ENCODE assay signal across 28 mouse cellular contexts in the genomic region with DNA sequence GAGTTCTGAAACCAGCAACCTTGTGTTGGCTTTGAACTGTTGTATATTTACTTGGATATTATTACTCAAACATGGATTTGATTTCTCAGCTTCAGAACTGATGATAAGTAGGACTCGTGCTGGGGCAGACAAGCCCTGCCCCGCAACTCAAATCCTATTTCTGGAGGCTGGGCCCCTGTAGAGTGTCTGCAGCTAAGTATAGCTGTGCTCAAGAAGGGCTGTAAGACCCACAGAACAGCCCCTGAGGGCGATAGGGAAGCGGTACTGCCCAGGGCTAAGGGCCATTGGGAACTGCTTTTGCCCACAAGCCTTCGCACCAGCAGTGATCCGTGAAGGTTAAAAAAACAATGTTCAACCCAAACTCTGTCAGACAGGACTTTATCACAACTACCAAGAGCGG.
A peak's percentile ranks its signal among the peaks of the same experiment; 100 is the strongest.
DNase-seq lines count a peak whose midpoint lies in the region; ATAC-seq and TF ChIP-seq lines count a peak whose summit lies in the region.
"Had no signal": no experiment of that assay in that cellular context is flagged by ENCODE, and none has a peak within 500 bp of the region (broad histone marks: within the 10 kb centered on the region; RNA-seq: fewer than 3 reads in every experiment).

No protein-coding gene starts in this region.

- no peak for ATAC-seq in heart, embryonic 14.5 days (ENCODE audit: insufficient number of reproducible peaks, insufficient read depth, low FRiP score, low read depth)
- ATAC-seq in liver, embryonic 15.5 days (ENCODE audit: insufficient read depth): no peak
- no peak for ATAC-seq in liver, embryonic 12.5 days
- ATAC-seq: forebrain, embryonic 14.5 days; hindbrain, embryonic 16.5 days; midbrain, embryonic 15.5 days had no signal

- H3K9ac ChIP-seq in heart, embryonic 14.5 days (ENCODE audit: low read length): peak overlapping the region; percentile 16; the same call in 1 of the 2 replicates
- no peak overlapping the region for H3K9ac ChIP-seq in liver, embryonic 15.5 days
- no peak overlapping the region for H3K9ac ChIP-seq in liver, embryonic 12.5 days
- no peak overlapping the region for H3K9ac ChIP-seq in CH12.LX (ENCODE audit: insufficient read depth, low read depth)
- H3K9ac ChIP-seq: kidney, embryonic 15.5 days; limb, embryonic 12.5 days; liver, embryonic 14.5 days; lung, embryonic 15.5 days; midbrain, embryonic 15.5 days; neural tube, embryonic 15.5 days; stomach, embryonic 15.5 days had no signal

- TF ChIP-seq EP300 in CH12.LX (IDR thresholded peaks at IDR 0.05; ENCODE audit: low read length): no peak

- dilution Hi-C loops in CH12.LX (cut with MboI; ENCODE audit: extremely low pct_ligation_motif_present, extremely low pct_unique_long_range_greater_than_20kb, low sequenced_read_pairs): no loop called here

- H3K4me1 ChIP-seq in heart, embryonic 14.5 days (ENCODE audit: control insufficient read depth in 2 of 2, insufficient read depth in 2 of 2, low read length in 2 of 2): peaks cover 15 to 33% of the 10 kb centered on the region in 2 experiments
- H3K4me1 ChIP-seq in liver, embryonic 15.5 days (replicated peaks): peaks cover 15% of the 10 kb centered on the region
- no peaks in the 10 kb centered on the region; the same call in 1 of the 2 replicates for H3K4me1 ChIP-seq in liver, embryonic 12.5 days
- H3K4me1 ChIP-seq in CH12.LX (ENCODE audit: control insufficient read depth in 1 of 2, insufficient read depth in 2 of 2): peaks cover 0 to 62% of the 10 kb centered on the region in 2 experiments; a peak in 2 of 4 replicates
- H3K4me1 ChIP-seq: midbrain, embryonic 15.5 days; stomach, embryonic 15.5 days had no signal

- no peak for TF ChIP-seq POLR2A in CH12.LX (IDR thresholded peaks at IDR 0.05; ENCODE audit: low read depth, low read length)

- peak overlapping the region; percentile 29; the same call in 1 of the 2 replicates for H3K4me2 ChIP-seq in heart, embryonic 14.5 days (ENCODE audit: low read length)
- no peak overlapping the region for H3K4me2 ChIP-seq in liver, embryonic 15.5 days
- no peak overlapping the region for H3K4me2 ChIP-seq in liver, embryonic 12.5 days
- H3K4me2 ChIP-seq in CH12.LX (ENCODE audit: insufficient read depth, low read depth, poor library complexity, severe bottlenecking): no peak overlapping the region
- H3K4me2 ChIP-seq: kidney, embryonic 15.5 days; limb, embryonic 12.5 days; lung, embryonic 15.5 days; midbrain, embryonic 15.5 days; neural tube, embryonic 15.5 days; stomach, embryonic 15.5 days had no signal

- H3K9me3 ChIP-seq in heart, embryonic 14.5 days (ENCODE audit: control insufficient read depth, low read length): no peaks in the 10 kb centered on the region
- no peaks in the 10 kb centered on the region for H3K9me3 ChIP-seq in liver, embryonic 15.5 days (replicated peaks)
- H3K9me3 ChIP-seq in liver, embryonic 12.5 days (replicated peaks): no peaks in the 10 kb centered on the region
- H3K9me3 ChIP-seq in CH12.LX (replicated peaks; ENCODE audit: low read length): no peaks in the 10 kb centered on the region
- H3K9me3 ChIP-seq: kidney, embryonic 15.5 days; limb, embryonic 12.5 days; lung, embryonic 15.5 days; midbrain, embryonic 10.5 days; midbrain, embryonic 15.5 days; neural tube, embryonic 15.5 days; stomach, embryonic 15.5 days had no signal

- no peak for TF ChIP-seq CTCF in CH12.LX (conservative IDR thresholded peaks at IDR 0.05 in 1 of 2, IDR thresholded peaks at IDR 0.05 in 1 of 2; ENCODE audit: low read depth in 2 of 2, low read length in 2 of 2)

- H3K36me3 ChIP-seq in heart, embryonic 14.5 days (ENCODE audit: control insufficient read depth, insufficient read depth, low read length): no peaks in the 10 kb centered on the region
- H3K36me3 ChIP-seq in liver, embryonic 15.5 days (replicated peaks): no peaks in the 10 kb centered on the region
- H3K36me3 ChIP-seq in liver, embryonic 12.5 days: no peaks in the 10 kb centered on the region
- no peaks in the 10 kb centered on the region for H3K36me3 ChIP-seq in CH12.LX (replicated peaks in 1 of 2; ENCODE audit: control insufficient read depth in 1 of 2, insufficient read depth in 1 of 2, low read length in 1 of 2)
- H3K36me3 ChIP-seq: G1E; kidney, embryonic 15.5 days; limb, embryonic 12.5 days; lung, embryonic 15.5 days; midbrain, embryonic 10.5 days; midbrain, embryonic 15.5 days; neural tube, embryonic 15.5 days; stomach, embryonic 15.5 days had no signal

- no peak for TF ChIP-seq RAD21 in CH12.LX (IDR thresholded peaks at IDR 0.05; ENCODE audit: low read depth, low read length)

- no peak for DNase-seq in heart, postnatal 4 days
- peak; percentile 91 for DNase-seq in A20 (ENCODE audit: low read depth, low spot score)
- no peak for DNase-seq in CH12.LX (ENCODE audit: extremely low read depth)
- DNase-seq in urinary bladder, adult 18-20 months (ENCODE audit: low spot score in 2 of 2): no peak
- DNase-seq: adrenal gland, adult 8-10 months; cerebellum, adult 9-10 months; cerebellum, postnatal 36 days; gastrocnemius, postnatal 36 days; heart, postnatal 14 days; kidney, adult 18-20 months; kidney, postnatal 25 days; retina, postnatal 1 day; right cerebral cortex, postnatal 14 days had no signal

- 35% methylated on average over 7 of the region's 7 CpGs for WGBS in heart, embryonic 14.5 days
- 70% methylated on average over 7 of the region's 7 CpGs for WGBS in liver, embryonic 15.5 days (ENCODE audit: insufficient replicate concordance)
- WGBS in liver, embryonic 12.5 days (ENCODE audit: insufficient replicate concordance): 51% methylated on average over 7 of the region's 7 CpGs

- H3K27ac ChIP-seq in heart, embryonic 14.5 days (replicated peaks in 1 of 2; ENCODE audit: control insufficient read depth in 1 of 2, insufficient read depth in 1 of 2, low read depth in 2 of 2, low read length in 2 of 2): peak overlapping the region; percentile 24 to 41; a peak in 2 of 4 replicates
- 0 out of 2 replicates have a peak overlapping the region, but pooled peaks have one; percentile 34 for H3K27ac ChIP-seq in liver, embryonic 15.5 days (replicated peaks)
- H3K27ac ChIP-seq in liver, embryonic 12.5 days: no peak overlapping the region
- H3K27ac ChIP-seq in CH12.LX (ENCODE audit: insufficient read depth, low read depth): no peak overlapping the region
- H3K27ac ChIP-seq: kidney, embryonic 15.5 days; left cerebral cortex, adult 2 months; limb, embryonic 12.5 days; liver, embryonic 14.5 days; lung, embryonic 15.5 days; midbrain, embryonic 10.5 days; midbrain, embryonic 15.5 days; neural tube, embryonic 15.5 days; stomach, embryonic 15.5 days had no signal

- in situ Hi-C loops in CH12.LX (cut with MboI; ENCODE audit: low pct_ligation_motif_present, low pct_unique_long_range_greater_than_20kb, low sequenced_read_pairs): no loop called here

- H3K79me2 ChIP-seq in CH12.LX (replicated peaks; ENCODE audit: control insufficient read depth, extremely low read depth, insufficient read depth, poor library complexity, severe bottlenecking): no peaks in the 10 kb centered on the region

- H3K27me3 ChIP-seq in heart, embryonic 14.5 days (ENCODE audit: control insufficient read depth, insufficient read depth, low read length): no peaks in the 10 kb centered on the region
- H3K27me3 ChIP-seq in liver, embryonic 15.5 days: no peaks in the 10 kb centered on the region
- no peaks in the 10 kb centered on the region for H3K27me3 ChIP-seq in liver, embryonic 12.5 days (replicated peaks)
- H3K27me3 ChIP-seq in CH12.LX (replicated peaks): peaks cover 44% of the 10 kb centered on the region
- H3K27me3 ChIP-seq: kidney, embryonic 15.5 days; limb, embryonic 12.5 days; lung, embryonic 15.5 days; midbrain, embryonic 15.5 days; neural tube, embryonic 15.5 days; stomach, embryonic 15.5 days had no signal

- no peak overlapping the region for H3K4me3 ChIP-seq in heart, embryonic 14.5 days (ENCODE audit: control insufficient read depth in 1 of 2, insufficient read depth in 1 of 2, low read depth in 1 of 2, low read length in 2 of 2)
- H3K4me3 ChIP-seq in liver, embryonic 15.5 days (replicated peaks): no peak overlapping the region
- no peak overlapping the region for H3K4me3 ChIP-seq in liver, embryonic 12.5 days
- no peak overlapping the region for H3K4me3 ChIP-seq in CH12.LX (replicated peaks in 1 of 3; ENCODE audit: low read depth in 2 of 3, low read length in 2 of 3, poor library complexity in 1 of 3)
- H3K4me3 ChIP-seq: kidney, embryonic 15.5 days; left cerebral cortex, adult 2 months; limb, embryonic 12.5 days; lung, embryonic 15.5 days; midbrain, embryonic 10.5 days; midbrain, embryonic 15.5 days; neural tube, embryonic 15.5 days; stomach, embryonic 15.5 days had no signal

TF ChIP-seq in CH12.LX, 34 proteins besides CTCF, POLR2A, EP300 and RAD21:
- TF ChIP-seq MEF2A (IDR thresholded peaks at IDR 0.05; ENCODE audit: borderline replicate concordance, low read depth, low read length): 0 out of 2 replicates have a peak, but pooled peaks have one; percentile 10
- TF ChIP-seq ZMIZ1 (IDR thresholded peaks at IDR 0.05; ENCODE audit: low read depth, low read length): no peak

Comparison
In these comparisons a context has a peak if more than half of its experiments do, and no peak if none do; other contexts are left out.
1. H3K27ac ChIP-seq: peak in heart, embryonic 14.5 days (2 of 2) and liver, embryonic 15.5 days (single experiment); none in liver, embryonic 12.5 days (single experiment) and CH12.LX (single experiment).